In the genomic region with DNA sequence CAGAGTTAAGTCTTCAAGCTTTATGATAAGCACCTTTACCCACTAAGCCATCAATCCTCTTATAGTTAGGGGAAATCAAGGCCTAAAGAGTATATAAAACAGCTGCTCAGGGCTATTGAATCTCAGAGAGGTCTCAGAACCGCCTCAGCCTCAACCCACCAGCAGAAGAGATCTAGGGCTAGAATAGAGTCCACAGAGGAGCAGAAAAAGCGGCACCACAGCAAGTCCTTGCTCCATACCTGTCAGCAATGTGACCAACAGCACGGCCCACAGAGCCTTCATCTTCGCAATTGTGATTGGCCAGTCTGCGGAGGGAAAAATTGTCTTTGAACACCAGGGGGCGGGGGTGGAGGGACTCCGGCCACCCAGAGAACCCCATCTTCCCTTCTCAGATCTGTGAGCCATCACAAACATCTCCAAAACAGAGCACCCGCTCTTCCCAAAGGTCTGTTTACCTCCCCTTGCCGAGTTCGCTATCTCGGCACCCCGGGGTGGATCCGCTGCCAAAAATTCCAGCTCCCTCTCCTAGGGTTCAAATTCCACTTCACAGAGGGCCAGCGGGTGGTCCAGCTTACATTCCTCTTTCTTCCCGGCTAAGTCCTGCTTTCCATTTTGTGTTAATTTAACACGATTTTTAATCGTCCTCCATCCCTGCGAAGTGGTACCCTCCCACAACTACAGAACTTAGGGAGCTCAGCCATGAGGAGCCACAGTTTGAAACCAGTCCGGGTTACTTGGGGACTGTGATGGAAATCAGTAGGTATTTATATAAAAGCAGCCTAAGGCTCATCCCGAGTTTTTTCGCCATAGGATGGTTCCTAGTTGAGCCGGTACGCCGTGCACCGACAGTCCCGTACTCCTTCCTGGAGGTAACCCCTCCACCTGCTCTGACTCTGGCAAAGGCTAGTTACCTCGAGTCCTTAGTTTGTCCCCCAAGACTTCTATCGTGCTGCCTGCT, we compare ENCODE assay signal across 8 mouse cellular contexts. TPM values are rescaled to one million over a fixed set of nuclear protein-coding genes. Genes with fewer than 3 reads are reported as not detected.
DNase-seq lines count a peak whose midpoint lies in the region; ATAC-seq and TF ChIP-seq lines count a peak whose summit lies in the region.

No protein-coding gene starts in this region.

- peaks cover 26% of the 10 kb centered on the region for H3K4me1 ChIP-seq in forebrain, embryonic 12.5 days
- peaks cover 31% of the 10 kb centered on the region for H3K4me1 ChIP-seq in kidney, embryonic 16.5 days (ENCODE audit: insufficient read depth, low read length)

- peak overlapping the region; percentile 64 for H3K4me2 ChIP-seq in forebrain, embryonic 12.5 days
- peak overlapping the region; percentile 60 for H3K4me2 ChIP-seq in kidney, embryonic 16.5 days (replicated peaks; ENCODE audit: low read depth, low read length)

- H3K9me3 ChIP-seq in forebrain, embryonic 12.5 days = 0 out of 2 replicates have a peak, but pooled peaks cover 6% of the 10 kb centered on the region
- H3K9me3 ChIP-seq in kidney, embryonic 16.5 days (ENCODE audit: low read length) = no peaks in the 10 kb centered on the region

- peaks cover 25% of the 10 kb centered on the region for H3K36me3 ChIP-seq in forebrain, embryonic 12.5 days (replicated peaks)
- peaks cover 13% of the 10 kb centered on the region for H3K36me3 ChIP-seq in kidney, embryonic 16.5 days (ENCODE audit: insufficient read depth, low read length)

- no peak for ATAC-seq in forebrain, embryonic 12.5 days (ENCODE audit: low FRiP score)
- ATAC-seq in kidney, embryonic 16.5 days (ENCODE audit: low FRiP score, low TSS enrichment) = no peak

- H3K9ac ChIP-seq in forebrain, embryonic 12.5 days = peak overlapping the region; percentile 50
- H3K9ac ChIP-seq in kidney, embryonic 16.5 days (replicated peaks; ENCODE audit: low read length) = peak overlapping the region; percentile 63

- no peak for DNase-seq in layer of hippocampus, adult 2 months (ENCODE audit: low spot score in 2 of 2)
- no peak for DNase-seq in layer of hippocampus, postnatal 10 days (ENCODE audit: low spot score in 2 of 2)
- peak; percentile 64 for DNase-seq in mesoderm, embryonic 11.5 days (ENCODE audit: low read depth, low spot score)
- DNase-seq in urinary bladder, postnatal 36 days (ENCODE audit: low spot score in 2 of 2) = no peak
- DNase-seq in cerebellum, postnatal 4 days (ENCODE audit: low spot score in 2 of 2) = no peak
- DNase-seq in right cerebral cortex, postnatal 10 days (ENCODE audit: low spot score in 2 of 2) = no peak

- peak overlapping the region; percentile 91 for H3K27ac ChIP-seq in layer of hippocampus, adult 2 months
- H3K27ac ChIP-seq in forebrain, embryonic 12.5 days = no peak overlapping the region
- H3K27ac ChIP-seq in kidney, embryonic 16.5 days (ENCODE audit: low read length) = peak overlapping the region; percentile 48; the same call in 1 of the 2 replicates

- TF ChIP-seq CTCF in layer of hippocampus, adult 2 months (conservative IDR thresholded peaks at IDR 0.05) = peak; percentile 52

- H3K4me3 ChIP-seq in layer of hippocampus, adult 2 months = peak overlapping the region; percentile 60
- H3K4me3 ChIP-seq in forebrain, embryonic 12.5 days (replicated peaks) = peak overlapping the region; percentile 35
- peak overlapping the region; percentile 44 for H3K4me3 ChIP-seq in kidney, embryonic 16.5 days (ENCODE audit: low read length)

- H3K27me3 ChIP-seq in forebrain, embryonic 12.5 days = 0 out of 2 replicates have a peak, but pooled peaks cover 4% of the 10 kb centered on the region
- H3K27me3 ChIP-seq in kidney, embryonic 16.5 days (ENCODE audit: insufficient read depth, low read length) = no peaks in the 10 kb centered on the region

- WGBS in forebrain, embryonic 12.5 days = 3% methylated on average over 28 of the region's 28 CpGs
- 2% methylated on average over 28 of the region's 28 CpGs for WGBS in kidney, embryonic 16.5 days

RNA-seq across cellular contexts. Expression of a gene that starts 0.8 kb away (rescaled TPM):
- 1,000 to 10,000 TPM; 2,242 to 2,264 TPM for total RNA-seq in layer of hippocampus, adult 2 months (2021)
- 1,000 to 10,000 TPM; 2,438 to 2,580 TPM for total RNA-seq in layer of hippocampus, postnatal 10 days (2021)
- 115 and 128 TPM in 2 replicates for polyA plus RNA-seq in forebrain, embryonic 12.5 days (2016; fragmentation: Nextera tagmentation; extraction: Ambion mirVana)
- 291 and 312 TPM in 2 replicates for polyA plus RNA-seq in kidney, embryonic 16.5 days (2015; fragmentation: Nextera tagmentation; extraction: Ambion mirVana)

RNA-seq across cellular contexts. Expression of a gene that starts 5.8 kb away (rescaled TPM):
- total RNA-seq in layer of hippocampus, adult 2 months (2021) = 1 to 10 TPM; 3.1 to 3.5 TPM
- total RNA-seq in layer of hippocampus, postnatal 10 days (2021) = 1 to 10 TPM; 4.3 to 6.5 TPM
- 0.73 and 1.2 TPM in 2 replicates for polyA plus RNA-seq in forebrain, embryonic 12.5 days (2016; fragmentation: Nextera tagmentation; extraction: Ambion mirVana)
- 13.4 and 16.1 TPM in 2 replicates for polyA plus RNA-seq in kidney, embryonic 16.5 days (2015; fragmentation: Nextera tagmentation; extraction: Ambion mirVana)

RNA-seq across cellular contexts. Expression of a gene that starts 16.9 kb away (rescaled TPM):
- total RNA-seq in layer of hippocampus, adult 2 months (2021) = not detected
- not detected for total RNA-seq in layer of hippocampus, postnatal 10 days (2021)
- polyA plus RNA-seq in forebrain, embryonic 12.5 days (2016; fragmentation: Nextera tagmentation; extraction: Ambion mirVana) = not detected in 2 replicates
- 1.6 and 2.2 TPM in 2 replicates for polyA plus RNA-seq in kidney, embryonic 16.5 days (2015; fragmentation: Nextera tagmentation; extraction: Ambion mirVana)

RNA-seq across cellular contexts. Expression of a gene that starts 17.0 kb away (rescaled TPM):
- not detected for total RNA-seq in layer of hippocampus, adult 2 months (2021)
- total RNA-seq in layer of hippocampus, postnatal 10 days (2021) = not detected
- polyA plus RNA-seq in forebrain, embryonic 12.5 days (2016; fragmentation: Nextera tagmentation; extraction: Ambion mirVana) = not detected in 2 replicates
- polyA plus RNA-seq in kidney, embryonic 16.5 days (2015; fragmentation: Nextera tagmentation; extraction: Ambion mirVana) = 1.1 TPM in 1 of 2 replicates, not detected in the other

RNA-seq across cellular contexts. Expression of a gene that starts 17.0 kb away (rescaled TPM):
- total RNA-seq in layer of hippocampus, adult 2 months (2021) = 100 to 1,000 TPM; 110 TPM
- 100 to 1,000 TPM; 113 to 115 TPM for total RNA-seq in layer of hippocampus, postnatal 10 days (2021)
- 136 and 149 TPM in 2 replicates for polyA plus RNA-seq in forebrain, embryonic 12.5 days (2016; fragmentation: Nextera tagmentation; extraction: Ambion mirVana)
- polyA plus RNA-seq in kidney, embryonic 16.5 days (2015; fragmentation: Nextera tagmentation; extraction: Ambion mirVana) = 136 and 153 TPM in 2 replicates
